ENCODE assay signal across 7 mouse cellular contexts in the genomic region with DNA sequence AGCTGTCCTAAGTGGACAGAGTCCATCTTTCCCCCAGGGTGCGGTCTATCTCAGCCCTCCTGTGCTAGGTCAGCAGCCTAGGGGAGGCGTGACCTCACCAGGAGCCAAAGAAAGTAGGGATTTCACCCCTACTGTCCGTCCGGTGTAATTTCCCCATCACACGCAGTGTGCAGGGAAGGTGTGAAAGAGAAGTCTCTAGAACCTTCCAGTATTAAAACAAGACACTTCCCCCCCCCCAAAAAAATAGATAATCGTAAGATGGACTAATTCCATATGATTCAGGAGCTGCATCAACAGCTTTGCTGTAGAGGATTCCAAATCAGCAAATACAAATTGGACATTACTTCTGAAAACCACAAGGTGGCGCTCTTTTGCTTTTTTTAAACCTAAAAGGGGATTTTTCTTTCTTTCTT. TPM values are rescaled to one million over a fixed set of nuclear protein-coding genes. Genes with fewer than 3 reads are reported as not detected.
DNase-seq lines count a peak whose midpoint lies in the region; ATAC-seq lines count a peak whose summit lies in the region.

No protein-coding gene starts in this region.

- no peaks in the 10 kb centered on the region for H3K27me3 ChIP-seq in lung, embryonic 15.5 days
- H3K27me3 ChIP-seq in hindbrain, embryonic 15.5 days = 0 out of 2 replicates have a peak, but pooled peaks cover 3% of the 10 kb centered on the region
- H3K27me3 ChIP-seq in midbrain, embryonic 15.5 days (replicated peaks) = 0 out of 2 replicates have a peak, but pooled peaks cover 2% of the 10 kb centered on the region

- WGBS in lung, embryonic 15.5 days = 17% methylated on average over 7 of the region's 7 CpGs
- WGBS in hindbrain, embryonic 15.5 days = 23% methylated on average over 7 of the region's 7 CpGs
- WGBS in midbrain, embryonic 15.5 days = 13% methylated on average over 7 of the region's 7 CpGs

- ATAC-seq in lung, embryonic 15.5 days (ENCODE audit: borderline replicate concordance, extremely low read depth, low FRiP score, low TSS enrichment) = no peak
- peak; percentile 56 for ATAC-seq in common myeloid progenitor, adult 5-6 weeks (replicated peaks; ENCODE audit: low read depth, poor library complexity, severe bottlenecking)
- ATAC-seq in hindbrain, embryonic 15.5 days (ENCODE audit: low FRiP score, low read depth) = 0 out of 2 replicates have a peak, but pooled peaks have one; percentile 46
- peak; percentile 63 for ATAC-seq in midbrain, embryonic 15.5 days (replicated peaks)

- no peaks in the 10 kb centered on the region for H3K36me3 ChIP-seq in lung, embryonic 15.5 days
- H3K36me3 ChIP-seq in hindbrain, embryonic 15.5 days = no peaks in the 10 kb centered on the region
- H3K36me3 ChIP-seq in midbrain, embryonic 15.5 days (replicated peaks) = no peaks in the 10 kb centered on the region

- H3K4me1 ChIP-seq in lung, embryonic 15.5 days = peaks cover 17% of the 10 kb centered on the region
- H3K4me1 ChIP-seq in hindbrain, embryonic 15.5 days (replicated peaks) = peaks cover 9% of the 10 kb centered on the region; the same call in 1 of the 2 replicates
- H3K4me1 ChIP-seq in midbrain, embryonic 15.5 days = peaks cover 7% of the 10 kb centered on the region

- H3K4me2 ChIP-seq in lung, embryonic 15.5 days = peak overlapping the region; percentile 32
- peak overlapping the region; percentile 41 for H3K4me2 ChIP-seq in hindbrain, embryonic 15.5 days
- peak overlapping the region; percentile 31 for H3K4me2 ChIP-seq in midbrain, embryonic 15.5 days

- DNase-seq in lung, postnatal 14 days = no peak
- no peak for DNase-seq in layer of hippocampus, postnatal 36 days
- DNase-seq in right cerebral cortex, adult 2 months (ENCODE audit: low spot score in 2 of 2) = no peak

- H3K9ac ChIP-seq in lung, embryonic 15.5 days = no peak overlapping the region
- H3K9ac ChIP-seq in hindbrain, embryonic 15.5 days = no peak overlapping the region
- no peak overlapping the region for H3K9ac ChIP-seq in midbrain, embryonic 15.5 days

- no peak overlapping the region for H3K4me3 ChIP-seq in lung, embryonic 15.5 days
- H3K4me3 ChIP-seq in hindbrain, embryonic 15.5 days = no peak overlapping the region
- no peak overlapping the region for H3K4me3 ChIP-seq in midbrain, embryonic 15.5 days

- no peak overlapping the region for H3K27ac ChIP-seq in lung, embryonic 15.5 days
- no peak overlapping the region for H3K27ac ChIP-seq in hindbrain, embryonic 15.5 days (replicated peaks)
- H3K27ac ChIP-seq in midbrain, embryonic 15.5 days = no peak overlapping the region

- H3K9me3 ChIP-seq in lung, embryonic 15.5 days = no peaks in the 10 kb centered on the region
- H3K9me3 ChIP-seq in hindbrain, embryonic 15.5 days = no peaks in the 10 kb centered on the region
- H3K9me3 ChIP-seq in midbrain, embryonic 15.5 days = no peaks in the 10 kb centered on the region

RNA-seq across cellular contexts. Expression of gene Intu, which starts 7.7 kb away (rescaled TPM):
- 2.4 TPM in 2 replicates for polyA plus RNA-seq in lung, embryonic 15.5 days (2015; fragmentation: Nextera tagmentation; extraction: Ambion mirVana)
- 2.4 and 2.5 TPM in 2 replicates for total RNA-seq in common myeloid progenitor, adult 5-6 weeks (2017)
- polyA plus RNA-seq in hindbrain, embryonic 15.5 days (2015; fragmentation: Nextera tagmentation; extraction: Ambion mirVana) = 3.4 and 3.9 TPM in 2 replicates
- 3.2 and 3.7 TPM in 2 replicates for polyA plus RNA-seq in midbrain, embryonic 15.5 days (2015; fragmentation: Nextera tagmentation; extraction: Ambion mirVana)
- total RNA-seq in layer of hippocampus, postnatal 36 days (2021) = 1 to 10 TPM; 5.7 to 6.9 TPM
